Mouse (Mus musculus) thymus, adult 2 months (tissue): ENCODE data around the gene Krtap1-3. TPM values are rescaled to one million over a fixed set of nuclear protein-coding genes. Genes with fewer than 3 reads are reported as not detected.
"Not testable (repeated sequence)": the region's sequence is repeated elsewhere in the genome, so short reads cannot be mapped to it uniquely, and the experiment has no call there.

ENCODE experiments used
- DNase-seq: peaks from one replicate; pipeline ENCODE4 v3.0.0; 2021
- H3K27ac ChIP-seq: fragments of 200-500 bp; 2 replicates; pipeline ENCODE4 v1.5.1; 2012; ENCODE audit warnings: low read length, control low read depth; ENCODE audit not compliant: control insufficient read depth, insufficient read depth
- H3K27me3 ChIP-seq: fragments of 200-500 bp; 2 replicates; pipeline ENCODE4 v1.6.1; 2012; ENCODE audit warnings: mild to moderate bottlenecking, low read length, moderate library complexity, mixed read lengths; ENCODE audit not compliant: control insufficient read depth, insufficient read depth
- H3K36me3 ChIP-seq: fragments of 200-500 bp; 2 replicates; pipeline ENCODE4 v1.6.1; 2012; ENCODE audit warnings: mild to moderate bottlenecking, low read length, moderate library complexity; ENCODE audit not compliant: control insufficient read depth, insufficient read depth
- H3K4me1 ChIP-seq: fragments of 200-500 bp; replicated peaks from 2 replicates; pipeline ENCODE4 v1.6.1; 2012; ENCODE audit warnings: low read length; ENCODE audit not compliant: control insufficient read depth, insufficient read depth
- H3K4me3 ChIP-seq: fragments of 200-500 bp; 2 replicates; pipeline ENCODE4 v1.5.1; 2012; ENCODE audit warnings: mild to moderate bottlenecking, low read length, control low read depth, moderate library complexity; ENCODE audit not compliant: control insufficient read depth, insufficient read depth
- CTCF ChIP-seq: fragments of 200-500 bp; IDR thresholded peaks from 2 replicates; pipeline ENCODE4 v1.5.1; 2012; ENCODE audit warnings: mild to moderate bottlenecking, control low read depth, low read length, moderate library complexity, borderline replicate concordance; ENCODE audit not compliant: control insufficient read depth, poor library complexity, insufficient read depth; ENCODE audit errors: extremely low read depth
- POLR2A ChIP-seq: fragments of 200-500 bp; IDR thresholded peaks from 2 replicates; pipeline ENCODE4 v1.6.1; 2012; ENCODE audit warnings: mild to moderate bottlenecking, low read length, control low read depth, moderate library complexity; ENCODE audit not compliant: control insufficient read depth, poor library complexity, insufficient read depth; ENCODE audit errors: extremely low read depth
- WGBS: fragments of 180-500 bp; shearing (Covaris S2); methylation state at CpG from one replicate; pipeline ENCODE4 v1.1.7; 2018; 5-methylcytosine and 5-hydroxymethylcytosine counted together
- polyA plus RNA-seq: library from polyadenylated mRNA; depleted of rRNA; stranded (reverse); fragments of >200 nt; gene quantifications from 2 replicates; pipeline ENCODE4 v1.2.3, GENCODE M21; 2012

Gene Krtap1-3
- polyA plus RNA-seq, 1 experiment: not detected

- no peak for DNase-seq
- Histone ChIP-seq H3K4me3 (no peak within 1 kb of the TSS), H3K36me3 (no peaks in the 10 kb centered on the region), H3K4me1 (no peaks in the 10 kb centered on the region), H3K27ac (no peak within 1 kb of the TSS), H3K27me3 (no peaks in the 10 kb centered on the region)
- TF ChIP-seq CTCF (no peak), POLR2A (no peak)
- WGBS: 74% methylated on average over 2 of the region's 2 CpGs
These were observed 29.2 kb upstream of the Krtap1-3 start, which contains the start of gene Gm11562 for GRCm38 (mm10) chr11:99620335-99620734. TSS of gene Gm11562 (minus strand) at chr11:99620435.

DNA sequence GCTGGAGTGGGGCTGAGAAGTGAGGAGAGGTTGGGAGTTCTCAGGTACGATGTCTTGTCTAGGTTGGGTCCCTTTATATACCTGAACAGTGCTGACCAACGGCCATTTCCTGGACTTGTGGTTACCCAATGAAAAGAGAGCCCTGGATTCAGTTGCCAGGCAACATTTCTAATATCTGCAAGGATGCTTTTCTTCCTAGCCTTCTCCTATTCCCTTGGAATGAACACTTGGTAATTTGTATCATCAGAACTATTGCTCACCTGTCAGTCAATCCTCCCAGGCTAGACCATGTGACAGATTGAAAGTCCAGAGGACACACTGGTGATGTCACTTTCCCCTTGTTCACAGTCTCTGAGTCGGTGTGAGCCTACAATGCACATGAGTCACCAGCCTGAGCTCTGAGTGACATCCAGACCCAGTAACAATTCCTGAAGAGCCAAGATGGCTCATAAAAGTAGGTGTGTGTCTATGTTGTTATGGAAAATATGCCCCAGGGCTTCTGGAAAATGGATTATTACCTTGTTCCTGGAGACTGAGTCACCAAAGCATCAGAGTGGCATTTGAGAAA lies 23.7 kb upstream of the Krtap1-3 start, which contains the start of gene Krtap2-4:
Gene Krtap2-4, minus strand, starts transcription at position 51 of the 568 bp plus-strand sequence.
- Histone ChIP-seq H3K4me1 (no peaks in the 10 kb centered on the region), H3K27me3 (no peaks in the 10 kb centered on the region), H3K4me3 (no peak within 1 kb of the TSS), H3K27ac (no peak within 1 kb of the TSS), H3K36me3 (no peaks in the 10 kb centered on the region)
- TF ChIP-seq POLR2A (no peak), CTCF (no peak)
- WGBS: 58% methylated on average over 3 of the region's 3 CpGs
- DNase-seq: no peak

DNA sequence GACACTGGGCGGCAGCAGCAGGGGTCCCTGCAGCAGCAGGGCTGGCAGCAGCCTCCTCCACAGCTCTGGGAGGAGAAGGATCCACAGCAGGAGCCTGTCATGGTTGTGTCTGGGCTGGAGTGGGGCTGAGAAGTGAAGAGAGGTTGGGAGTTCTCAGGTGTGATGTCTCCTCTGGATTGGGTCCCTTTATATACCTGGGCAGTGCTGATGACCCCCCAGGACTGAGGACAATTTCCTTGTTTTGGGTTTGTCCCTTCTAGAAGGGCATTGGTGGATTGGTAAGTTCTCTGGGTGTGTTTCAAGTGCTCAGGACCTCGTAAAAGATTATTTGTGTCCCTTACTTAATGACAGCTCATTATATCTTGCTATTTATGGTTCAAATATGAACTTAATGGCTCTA lies 18.9 kb upstream of the Krtap1-3 start, which contains the start of gene Gm11937:
Gene Gm11937, minus strand, starts transcription at position 101 of the 400 bp plus-strand sequence.
- not testable (repeated sequence) for H3K36me3 ChIP-seq, H3K27ac ChIP-seq, DNase-seq, H3K4me1 ChIP-seq, H3K4me3 ChIP-seq, H3K27me3 ChIP-seq
- 69% methylated on average over 1 of the region's 2 CpGs for WGBS

DNA sequence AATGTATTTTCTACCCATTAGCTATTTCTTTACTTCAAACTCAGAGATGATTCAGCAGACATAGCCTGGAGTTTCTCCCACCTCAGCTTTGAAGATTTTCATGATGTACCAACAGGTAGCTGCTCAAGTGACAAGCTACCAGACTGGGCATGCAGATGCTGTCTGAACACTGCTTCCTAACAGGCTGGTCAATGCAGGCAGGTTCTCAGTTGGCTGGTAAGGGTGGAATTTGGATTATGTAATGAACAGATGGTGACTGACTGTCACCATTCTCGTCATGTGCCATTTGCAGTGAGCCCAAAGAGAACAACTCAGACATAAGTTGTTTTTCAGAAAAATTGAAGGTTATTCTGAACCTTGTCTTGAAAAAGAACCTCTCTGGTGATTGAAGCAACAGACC lies 18.0 kb upstream of the Krtap1-3 start:
- DNase-seq: no peak
- H3K4me3 ChIP-seq: no peak overlapping the region

DNA sequence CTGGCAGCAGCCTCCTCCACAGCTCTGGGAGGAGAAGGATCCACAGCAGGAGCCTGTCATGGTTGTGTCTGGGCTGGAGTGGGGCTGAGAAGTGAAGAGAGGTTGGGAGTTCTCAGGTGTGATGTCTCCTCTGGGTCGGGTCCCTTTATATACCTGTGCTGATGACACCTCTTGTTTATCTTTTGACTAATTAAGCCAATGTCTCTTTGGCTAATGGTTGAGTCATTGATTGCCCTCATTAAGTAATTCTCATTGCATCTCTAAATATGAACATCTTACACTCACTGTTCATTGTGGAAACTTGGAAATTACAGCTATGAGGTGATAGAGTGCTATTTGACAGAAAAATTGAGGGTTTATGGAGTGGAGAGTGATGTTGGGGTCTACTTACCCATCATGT lies 12.1 kb upstream of the Krtap1-3 start, which contains the start of gene Gm11938:
Gene Gm11938, minus strand, starts transcription at position 101 of the 400 bp plus-strand sequence.
- WGBS: 45% methylated on average over 1 of the region's 1 CpGs
- DNase-seq, H3K4me1 ChIP-seq, H3K27ac ChIP-seq, H3K27me3 ChIP-seq, H3K4me3 ChIP-seq, H3K36me3 ChIP-seq: not testable (repeated sequence)

More for the DNA sequence above, 18.0 kb upstream of the Krtap1-3 start:
- H3K4me1 ChIP-seq: no peaks in the 10 kb centered on the region
- no peaks in the 10 kb centered on the region for H3K36me3 ChIP-seq
- no peaks in the 10 kb centered on the region for H3K27me3 ChIP-seq
- TF ChIP-seq CTCF: no peak
- H3K27ac ChIP-seq: no peak overlapping the region
- WGBS: 74% methylated on average over 1 of the region's 1 CpGs

GRCm38 (mm10) chr11:99597742-99598141 lies 6.6 kb upstream of the Krtap1-3 start, which contains the start of gene Krtap9-3:
TSS of gene Krtap9-3 (minus strand) at chr11:99598105.
- not testable (repeated sequence) for DNase-seq, H3K27me3 ChIP-seq, H3K4me1 ChIP-seq, H3K36me3 ChIP-seq, H3K4me3 ChIP-seq, H3K27ac ChIP-seq
- WGBS: 88% methylated on average over 6 of the region's 6 CpGs

- no peaks in the 10 kb centered on the region for H3K36me3 ChIP-seq
- H3K4me1 ChIP-seq: no peaks in the 10 kb centered on the region
- no peaks in the 10 kb centered on the region for H3K27me3 ChIP-seq
- no peak for DNase-seq
- no peak overlapping the region for H3K27ac ChIP-seq
- no peak for TF ChIP-seq POLR2A
- TF ChIP-seq CTCF: no peak
- WGBS: 91% methylated on average over 7 of the region's 7 CpGs
- H3K4me3 ChIP-seq: no peak overlapping the region
These were observed 6.0 kb downstream of the Krtap1-3 start for GRCm38 (mm10) chr11:99585096-99585495.
